Mouse (Mus musculus): Measurements from ENCODE around the gene Kcnh3. TPM values are rescaled to one million over a fixed set of nuclear protein-coding genes. Genes with fewer than 3 reads are reported as not detected.

Gene Kcnh3
- total and polyA plus RNA-seq, 2 experiments, result 0.09 TPM; not detected in 1

GRCm38 (mm10) chr15:99231998-99232397 is 7.3 kb downstream of the Kcnh3 start:
- H3K27me3 ChIP-seq (ENCODE audit: control insufficient read depth, insufficient read depth, low read length), result peaks cover 10% of the 10 kb centered on the region
- no peaks in the 10 kb centered on the region for H3K36me3 ChIP-seq (ENCODE audit: control insufficient read depth, insufficient read depth, low read length)
- no peaks in the 10 kb centered on the region for H3K79me2 ChIP-seq (ENCODE audit: control insufficient read depth, insufficient read depth, low read length)
- no peak for DNase-seq (ENCODE audit: extremely low read depth, low read depth, low spot score)
- H3K27ac ChIP-seq (replicated peaks; ENCODE audit: insufficient read depth, low read depth, low read length), result no peak overlapping the region
- H3K4me3 ChIP-seq (ENCODE audit: insufficient read depth, low read depth, low read length), result no peak overlapping the region
- H3K9ac ChIP-seq (ENCODE audit: low read depth, low read length), result no peak overlapping the region
- TF ChIP-seq CTCF (IDR thresholded peaks at IDR 0.05; ENCODE audit: low read depth, low read length) (no peak), POLR2A (IDR thresholded peaks at IDR 0.05; ENCODE audit: extremely low read depth, insufficient read depth, low read length) (no peak)
- 70% methylated on average over 10 of the region's 10 CpGs for WGBS
- no peaks in the 10 kb centered on the region for H3K4me1 ChIP-seq (ENCODE audit: control insufficient read depth, insufficient read depth, low read length)

GRCm38 (mm10) chr15:99233719-99234118 is 9.1 kb downstream of the Kcnh3 start:
- DNase-seq (ENCODE audit: extremely low read depth, low read depth, low spot score), result no peak
- Histone ChIP-seq H3K36me3 (ENCODE audit: control insufficient read depth, insufficient read depth, low read length) (no peaks in the 10 kb centered on the region), H3K79me2 (ENCODE audit: control insufficient read depth, insufficient read depth, low read length) (no peaks in the 10 kb centered on the region), H3K27me3 (ENCODE audit: control insufficient read depth, insufficient read depth, low read length) (peaks cover 6% of the 10 kb centered on the region; the same call in 1 of the 2 replicates), H3K27ac (replicated peaks; ENCODE audit: insufficient read depth, low read depth, low read length) (no peak overlapping the region), H3K4me1 (ENCODE audit: control insufficient read depth, insufficient read depth, low read length) (no peaks in the 10 kb centered on the region), H3K9ac (ENCODE audit: low read depth, low read length) (no peak overlapping the region), H3K4me3 (ENCODE audit: insufficient read depth, low read depth, low read length) (no peak overlapping the region)
- TF ChIP-seq POLR2A (IDR thresholded peaks at IDR 0.05; ENCODE audit: extremely low read depth, insufficient read depth, low read length) (no peak), CTCF (IDR thresholded peaks at IDR 0.05; ENCODE audit: low read depth, low read length) (no peak)
- 58% methylated on average over 17 of the region's 17 CpGs for WGBS

GRCm38 (mm10) chr15:99234326-99235010 is 9.8 kb downstream of the Kcnh3 start:
- Histone ChIP-seq H3K4me1 (ENCODE audit: control insufficient read depth, insufficient read depth, low read length) (no peaks in the 10 kb centered on the region), H3K79me2 (ENCODE audit: control insufficient read depth, insufficient read depth, low read length) (no peaks in the 10 kb centered on the region), H3K4me3 (ENCODE audit: insufficient read depth, low read depth, low read length) (no peak overlapping the region), H3K27me3 (ENCODE audit: control insufficient read depth, insufficient read depth, low read length) (peaks cover 3% of the 10 kb centered on the region; the same call in 1 of the 2 replicates), H3K36me3 (ENCODE audit: control insufficient read depth, insufficient read depth, low read length) (no peaks in the 10 kb centered on the region), H3K27ac (replicated peaks; ENCODE audit: insufficient read depth, low read depth, low read length) (no peak overlapping the region), H3K9ac (ENCODE audit: low read depth, low read length) (no peak overlapping the region)
- 34% methylated on average over 12 of the region's 12 CpGs for WGBS
- no peak for DNase-seq (ENCODE audit: extremely low read depth, low read depth, low spot score)
- no peak for TF ChIP-seq CTCF (IDR thresholded peaks at IDR 0.05; ENCODE audit: low read depth, low read length)
- TF ChIP-seq POLR2A (IDR thresholded peaks at IDR 0.05; ENCODE audit: extremely low read depth, insufficient read depth, low read length), result no peak

GRCm38 (mm10) chr15:99238006-99238405 is 13.3 kb downstream of the Kcnh3 start:
- DNase-seq (ENCODE audit: extremely low read depth, low read depth, low spot score), result no peak
- no peaks in the 10 kb centered on the region for H3K27me3 ChIP-seq (ENCODE audit: control insufficient read depth, insufficient read depth, low read length)
- TF ChIP-seq CTCF (IDR thresholded peaks at IDR 0.05; ENCODE audit: low read depth, low read length) (no peak), POLR2A (IDR thresholded peaks at IDR 0.05; ENCODE audit: extremely low read depth, insufficient read depth, low read length) (no peak)
- WGBS, result 79% methylated on average over 11 of the region's 11 CpGs
- no peak overlapping the region for H3K9ac ChIP-seq (ENCODE audit: low read depth, low read length)
- no peak overlapping the region for H3K4me3 ChIP-seq (ENCODE audit: insufficient read depth, low read depth, low read length)
- no peaks in the 10 kb centered on the region for H3K4me1 ChIP-seq (ENCODE audit: control insufficient read depth, insufficient read depth, low read length)
- H3K36me3 ChIP-seq (ENCODE audit: control insufficient read depth, insufficient read depth, low read length), result no peaks in the 10 kb centered on the region; the same call in 1 of the 2 replicates
- H3K79me2 ChIP-seq (ENCODE audit: control insufficient read depth, insufficient read depth, low read length), result no peaks in the 10 kb centered on the region
- H3K27ac ChIP-seq (replicated peaks; ENCODE audit: insufficient read depth, low read depth, low read length), result no peak overlapping the region

GRCm38 (mm10) chr15:99240129-99240528 is 15.5 kb downstream of the Kcnh3 start:
- Histone ChIP-seq H3K79me2 (ENCODE audit: control insufficient read depth, insufficient read depth, low read length) (no peaks in the 10 kb centered on the region), H3K4me1 (ENCODE audit: control insufficient read depth, insufficient read depth, low read length) (no peaks in the 10 kb centered on the region), H3K36me3 (ENCODE audit: control insufficient read depth, insufficient read depth, low read length) (peaks cover 4% of the 10 kb centered on the region; the same call in 1 of the 2 replicates), H3K27me3 (ENCODE audit: control insufficient read depth, insufficient read depth, low read length) (no peaks in the 10 kb centered on the region), H3K27ac (replicated peaks; ENCODE audit: insufficient read depth, low read depth, low read length) (no peak overlapping the region), H3K4me3 (ENCODE audit: insufficient read depth, low read depth, low read length) (no peak overlapping the region), H3K9ac (ENCODE audit: low read depth, low read length) (no peak overlapping the region)
- DNase-seq (ENCODE audit: extremely low read depth, low read depth, low spot score), result peak; percentile 10
- TF ChIP-seq POLR2A (IDR thresholded peaks at IDR 0.05; ENCODE audit: extremely low read depth, insufficient read depth, low read length), result no peak
- TF ChIP-seq CTCF (IDR thresholded peaks at IDR 0.05; ENCODE audit: low read depth, low read length), result peak; percentile 38; the same call in 1 of the 2 replicates
- 81% methylated on average over 4 of the region's 4 CpGs for WGBS

GRCm38 (mm10) chr15:99241249-99241648 is 16.6 kb downstream of the Kcnh3 start:
- H3K79me2 ChIP-seq (ENCODE audit: control insufficient read depth, insufficient read depth, low read length), result no peaks in the 10 kb centered on the region
- WGBS, result 69% methylated on average over 4 of the region's 4 CpGs
- no peaks in the 10 kb centered on the region for H3K4me1 ChIP-seq (ENCODE audit: control insufficient read depth, insufficient read depth, low read length)
- H3K27ac ChIP-seq (replicated peaks; ENCODE audit: insufficient read depth, low read depth, low read length), result no peak overlapping the region
- TF ChIP-seq CTCF (IDR thresholded peaks at IDR 0.05; ENCODE audit: low read depth, low read length) (no peak), POLR2A (IDR thresholded peaks at IDR 0.05; ENCODE audit: extremely low read depth, insufficient read depth, low read length) (no peak)
- no peak overlapping the region for H3K9ac ChIP-seq (ENCODE audit: low read depth, low read length)
- H3K36me3 ChIP-seq (ENCODE audit: control insufficient read depth, insufficient read depth, low read length), result peaks cover 6% of the 10 kb centered on the region; the same call in 1 of the 2 replicates
- no peak overlapping the region for H3K4me3 ChIP-seq (ENCODE audit: insufficient read depth, low read depth, low read length)
- no peak for DNase-seq (ENCODE audit: extremely low read depth, low read depth, low spot score)
- no peaks in the 10 kb centered on the region for H3K27me3 ChIP-seq (ENCODE audit: control insufficient read depth, insufficient read depth, low read length)
